Mouse (Mus musculus) common myeloid progenitor, adult 5-6 weeks (primary cell): ENCODE measurements around the gene Trappc6a. TPM values are rescaled to one million over a fixed set of nuclear protein-coding genes. Genes with fewer than 3 reads are reported as not detected.
A peak's percentile ranks its signal among the peaks of the same experiment; 100 is the strongest.
"Not testable (repeated sequence)": the region's sequence is repeated elsewhere in the genome, so short reads cannot be mapped to it uniquely, and the experiment has no call there.

Experiments used
- ATAC-seq: replicated peaks from 2 replicates; pipeline ENCODE4 v1.8.0; 2016; ENCODE audit warnings: low read depth, mild to moderate bottlenecking, moderate TSS enrichment, inconsistent platforms; ENCODE audit not compliant: poor library complexity, severe bottlenecking
- total RNA-seq: library from RNA; stranded (forward); fragments of 200-1000, 187-1606 nt; gene quantifications from 2 replicates; pipeline ENCODE4 v1.2.3, GENCODE M21; 2017

Gene Trappc6a
- total RNA-seq, 1 experiment from 2014 or later: 33.6 TPM

DNA sequence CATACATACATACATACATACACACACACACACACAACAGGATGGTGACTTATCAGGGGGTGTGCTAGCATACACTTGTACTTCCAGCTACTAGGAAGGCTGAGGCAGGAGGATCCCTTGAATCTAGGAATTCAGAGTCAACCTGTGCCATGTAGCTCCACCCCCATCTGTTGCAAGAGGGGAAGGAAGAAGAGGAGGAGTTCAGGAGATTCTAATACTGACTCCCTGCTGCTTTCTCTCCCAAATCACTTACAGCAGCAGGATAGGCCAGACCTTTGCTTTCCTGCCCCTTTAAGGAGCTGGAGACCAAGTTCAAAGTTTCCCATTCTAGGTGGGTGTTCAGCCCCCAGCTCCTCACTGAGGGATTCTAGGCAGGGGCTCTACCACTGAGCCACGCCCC is 22.7 kb upstream of the Trappc6a start:
- no peak for ATAC-seq

GRCm38 (mm10) chr7:19486549-19486948 is 21.6 kb upstream of the Trappc6a start:
- ATAC-seq: no peak

DNA sequence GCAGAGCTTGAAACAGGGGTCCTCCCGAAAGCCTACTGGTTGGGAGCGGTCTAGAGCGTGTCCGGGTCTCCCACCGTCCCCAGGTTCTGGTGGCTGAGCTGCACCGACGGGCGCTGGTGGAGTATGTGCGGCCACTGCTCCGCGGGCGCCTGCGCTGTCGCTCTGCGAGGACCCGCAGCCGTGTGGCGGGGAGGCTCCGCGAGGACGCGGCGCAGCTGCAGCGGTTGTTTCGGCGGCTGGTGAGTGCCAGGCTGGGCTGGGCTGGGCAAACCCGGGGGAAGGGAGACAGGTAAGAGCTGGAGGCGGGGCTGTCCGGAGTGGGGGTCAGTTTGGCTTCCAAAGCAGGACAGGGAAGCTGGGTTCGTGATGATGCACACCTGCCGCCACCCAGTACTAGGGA is 18.7 kb upstream of the Trappc6a start:
- ATAC-seq: no peak

GRCm38 (mm10) chr7:19491731-19492130 is 16.5 kb upstream of the Trappc6a start:
- ATAC-seq: peak; percentile 83

GRCm38 (mm10) chr7:19494751-19495474 is 13.3 kb upstream of the Trappc6a start:
- no peak for ATAC-seq

GRCm38 (mm10) chr7:19495521-19496213 is 12.5 kb upstream of the Trappc6a start:
- no peak for ATAC-seq

GRCm38 (mm10) chr7:19496214-19496555 is 12.0 kb upstream of the Trappc6a start:
- ATAC-seq: no peak

DNA sequence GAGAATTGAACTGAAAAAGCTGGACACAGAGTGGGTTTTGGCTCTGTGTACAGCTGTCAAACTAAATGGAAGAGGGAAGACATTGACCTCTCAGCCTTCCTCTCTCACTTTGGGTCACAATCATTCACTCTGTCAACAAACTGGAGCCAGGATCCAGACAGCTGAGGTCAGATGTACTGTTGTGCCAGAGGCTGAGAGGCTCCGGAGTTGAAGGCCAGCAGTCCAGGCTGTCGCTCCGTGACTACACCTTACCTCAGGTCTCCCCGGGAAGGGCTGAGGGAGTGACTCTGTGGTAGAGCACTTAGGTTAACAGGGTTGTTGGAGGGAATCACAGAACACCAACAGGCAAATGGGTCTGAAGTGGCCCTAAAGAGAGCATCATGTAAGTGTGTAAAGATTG is 9.9 kb upstream of the Trappc6a start:
- no peak for ATAC-seq

GRCm38 (mm10) chr7:19500420-19501363 is 7.5 kb upstream of the Trappc6a start:
- peak; percentile 54 for ATAC-seq

DNA sequence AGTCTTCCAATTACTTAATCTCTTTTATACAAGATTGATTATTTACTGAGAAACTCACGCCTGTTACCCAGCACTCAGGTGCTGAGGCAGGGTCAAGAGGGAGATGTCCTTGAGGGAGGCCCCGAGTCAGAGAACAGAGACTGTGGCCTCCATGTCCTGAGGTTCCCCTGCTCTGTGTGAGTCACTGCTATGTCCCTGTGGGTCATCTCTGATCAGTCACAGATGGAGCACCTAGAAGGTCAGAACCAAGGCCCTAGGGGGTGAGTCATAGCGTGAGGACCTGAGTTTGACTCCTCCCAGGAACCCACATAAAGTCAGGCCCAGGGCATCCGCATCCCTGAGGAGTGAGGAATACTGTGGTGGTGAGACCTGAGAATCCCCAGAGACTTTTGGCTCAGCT is 6.5 kb upstream of the Trappc6a start:
- no peak for ATAC-seq

- ATAC-seq: no peak
Measured at GRCm38 (mm10) chr7:19503481-19504068, 4.6 kb upstream of the Trappc6a start.

DNA sequence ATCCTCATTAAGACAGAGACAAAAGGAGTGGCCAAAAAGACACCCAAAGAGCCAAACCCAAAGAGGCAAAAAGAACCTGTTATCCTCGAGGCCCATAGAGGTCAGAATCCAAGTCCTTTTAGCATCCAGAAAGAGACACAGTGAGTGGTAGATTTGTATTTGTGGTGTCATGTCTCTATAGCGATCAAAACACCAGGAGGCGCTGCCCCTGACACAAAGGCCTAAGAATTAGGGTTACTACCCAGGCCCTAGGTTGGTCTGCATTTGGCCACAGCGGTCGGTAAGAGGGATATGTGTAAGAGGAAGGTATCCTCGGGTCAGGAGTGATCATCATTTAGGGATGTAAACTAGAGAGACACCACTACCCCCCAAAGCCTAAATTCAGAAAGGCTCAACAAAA is 1.9 kb upstream of the Trappc6a start:
- ATAC-seq: peak; percentile 28; the same call in 1 of the 2 replicates

DNA sequence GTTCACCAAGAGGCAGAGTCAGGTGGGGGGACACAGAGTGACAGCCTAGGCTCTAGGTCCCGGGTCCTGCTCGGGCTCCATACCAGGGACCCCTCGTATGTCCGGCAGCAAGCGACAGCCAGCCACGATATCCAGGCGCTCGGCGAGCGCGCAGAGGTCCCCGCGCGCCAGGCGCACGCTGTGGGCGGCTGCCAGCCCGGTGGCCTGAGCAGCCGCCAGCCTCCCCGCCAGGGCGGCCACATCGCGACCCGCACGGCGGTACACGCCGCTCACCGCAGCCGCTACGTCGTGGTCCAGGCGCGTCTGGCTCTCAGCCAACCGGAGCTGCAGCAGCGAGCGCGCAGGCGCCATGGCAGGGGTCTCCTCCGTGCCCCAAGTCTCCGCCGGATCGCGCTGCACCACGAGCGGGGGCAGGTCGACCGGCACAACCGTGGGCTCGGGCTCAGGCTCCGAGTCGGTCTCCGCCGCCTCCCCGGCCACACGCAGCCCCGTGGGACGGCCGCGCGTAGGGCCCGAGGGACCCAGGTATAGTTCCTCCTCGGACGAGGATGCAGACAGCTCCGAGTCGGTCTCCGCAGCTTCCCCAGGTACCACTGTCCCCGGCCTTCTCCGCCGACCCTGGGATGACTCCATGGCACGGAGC is 1.1 kb upstream of the Trappc6a start:
- ATAC-seq: no peak

DNA sequence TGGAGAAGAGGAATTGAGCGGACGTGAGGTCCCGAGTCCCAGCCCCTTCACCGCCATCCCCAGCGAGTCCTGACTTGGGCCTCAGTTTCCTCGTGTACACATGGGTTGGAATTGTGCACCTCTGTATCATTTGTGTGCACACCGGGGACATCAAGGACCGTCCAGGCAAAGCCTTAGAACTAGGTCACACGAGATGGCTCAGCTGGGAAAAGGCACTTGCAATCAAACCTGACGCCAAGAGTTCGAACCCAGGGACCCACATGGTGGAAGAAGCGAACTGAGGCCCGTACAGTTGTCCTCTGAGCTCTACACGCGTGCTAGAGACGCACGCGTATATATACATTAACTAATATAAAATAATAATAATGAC is 598 bp upstream of the Trappc6a start:
- ATAC-seq: no peak

- ATAC-seq: no peak
Measured at GRCm38 (mm10) chr7:19508924-19509568, 851 bp downstream of the Trappc6a start.

GRCm38 (mm10) chr7:19509786-19510185 is 1.6 kb downstream of the Trappc6a start:
- ATAC-seq: no peak

GRCm38 (mm10) chr7:19511934-19512333 is 3.7 kb downstream of the Trappc6a start:
- ATAC-seq: not testable (repeated sequence)

DNA sequence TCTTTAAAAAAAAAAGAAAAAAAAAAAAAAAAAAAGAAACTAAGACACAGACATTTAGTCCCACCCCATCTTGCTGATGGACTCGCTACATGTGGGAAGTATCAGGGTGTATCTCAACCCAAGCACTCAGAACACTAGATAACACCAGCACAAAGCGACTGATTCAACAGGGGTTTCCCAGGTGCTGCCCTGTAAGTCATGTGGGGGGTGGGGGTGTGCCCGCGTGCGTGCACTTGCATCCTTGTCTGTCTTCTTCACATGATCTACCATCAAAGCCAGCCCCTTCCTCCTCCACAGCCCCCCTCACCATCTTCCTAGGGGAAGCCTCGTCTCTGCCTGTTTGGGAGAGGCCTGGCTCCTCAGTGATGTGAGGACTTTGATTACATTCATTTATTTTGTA is 4.2 kb downstream of the Trappc6a start:
- no peak for ATAC-seq

DNA sequence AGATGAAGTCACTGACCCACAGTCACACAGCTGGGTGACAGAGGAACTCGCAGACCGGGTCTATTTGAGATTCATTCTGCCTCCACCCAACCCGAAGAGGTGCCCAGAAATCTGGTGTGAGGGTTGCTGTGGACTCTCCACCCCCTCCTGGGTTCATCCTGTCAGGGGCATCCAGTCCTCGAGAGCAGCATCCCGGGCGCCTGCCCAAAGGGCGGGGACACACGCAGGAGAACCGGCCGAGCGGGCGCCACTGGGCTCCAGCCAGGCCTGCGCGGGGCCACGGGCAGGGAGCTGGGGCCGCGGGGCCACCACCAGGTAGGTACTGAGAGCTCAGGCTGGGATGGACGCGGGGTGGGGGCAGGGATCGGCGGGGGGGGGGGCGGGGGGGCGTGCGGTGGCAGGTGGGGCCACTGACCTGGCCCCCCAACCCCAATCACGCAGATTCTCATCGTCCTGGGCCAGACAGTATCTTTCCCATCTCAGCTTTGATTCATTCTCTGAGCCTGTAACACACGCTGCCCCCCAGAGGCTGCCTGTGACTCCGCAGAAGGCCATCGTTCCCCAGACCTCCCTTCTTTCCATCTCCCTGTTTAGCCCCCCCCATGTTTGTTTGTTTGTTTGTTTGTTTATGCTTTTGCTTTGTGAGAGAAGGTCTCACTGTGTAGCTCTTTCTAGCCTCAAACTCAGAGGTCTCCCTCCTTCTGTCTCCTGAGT is 9.6 kb downstream of the Trappc6a start, which contains the start of gene Nkpd1:
Nkpd1 (plus strand) TSS at position 187 of the 714 bp plus-strand sequence.
- no peak for ATAC-seq
